Mouse (Mus musculus) mature B cell (primary cell): ENCODE data around the gene Gm20916.
"Not testable (repeated sequence)": the region's sequence is repeated elsewhere in the genome, so short reads cannot be mapped to it uniquely, and the experiment has no call there.

ENCODE experiments used
- in situ Hi-C: fragments of 300-500 bp; cut with MboI; formaldehyde crosslinking; loops from 2 replicates; pipeline ENCODE4 v1.14.3; 2019

Gene Gm20916

DNA sequence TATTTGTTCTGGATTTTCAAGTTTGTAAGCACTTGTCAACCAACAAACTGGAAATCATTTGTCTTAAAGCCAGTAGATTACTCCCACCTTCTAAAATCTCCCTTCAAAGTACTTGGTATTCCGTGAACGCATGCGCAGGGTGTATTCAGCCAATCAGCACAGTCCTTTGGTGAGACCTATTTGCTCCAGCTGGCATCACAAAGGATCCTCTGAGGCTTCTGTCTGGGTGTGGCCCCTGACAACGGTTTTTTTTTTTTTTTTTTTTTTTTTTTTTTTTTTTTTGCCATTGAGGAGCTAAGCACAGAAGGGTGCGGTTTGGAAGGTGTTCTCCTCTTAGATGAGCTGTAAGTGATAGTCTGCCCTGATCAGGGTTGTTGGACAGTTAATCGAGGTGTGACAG, at the start of gene Gm20916:
Gene Gm20916 (plus strand): TSS at position 301 of the 400 bp plus-strand sequence.
- in situ Hi-C loops = not testable (repeated sequence)
